Mouse (Mus musculus) liver, embryonic 13.5 days (tissue): ENCODE results near the gene Adamts7. TPM values are rescaled to one million over a fixed set of nuclear protein-coding genes. Genes with fewer than 3 reads are reported as not detected.
A peak's percentile ranks its signal among the peaks of the same experiment; 100 is the strongest.

Experiments
- ATAC-seq: fragments of 200-750 bp; cut with Nextera tagmentation; 2 replicates; pipeline ENCODE4 v1.8.0; 2017; ENCODE audit warnings: low read depth, mild to moderate bottlenecking, moderate number of reproducible peaks, moderate library complexity
- DNase-seq: peaks from one replicate; pipeline ENCODE4 v3.0.0; 2022
- H3K27ac ChIP-seq: fragments of 300-500 bp; sonication (generic); 2 replicates; pipeline ENCODE4 v1.5.1; 2015; ENCODE audit warnings: moderate library complexity, mild to moderate bottlenecking, inconsistent platforms
- H3K27me3 ChIP-seq: fragments of 300-500 bp; sonication (generic); 2 replicates; pipeline ENCODE4 v1.6.1; 2015; ENCODE audit warnings: mild to moderate bottlenecking, inconsistent platforms
- H3K36me3 ChIP-seq: fragments of 300-500 bp; sonication (generic); 2 replicates; pipeline ENCODE4 v1.6.1; 2015; ENCODE audit warnings: mild to moderate bottlenecking, inconsistent platforms
- H3K4me1 ChIP-seq: fragments of 300-500 bp; sonication (generic); replicated peaks from 2 replicates; pipeline ENCODE4 v1.6.1; 2015; ENCODE audit warnings: inconsistent platforms
- H3K4me2 ChIP-seq: fragments of 300-500 bp; sonication (generic); 2 replicates; pipeline ENCODE4 v1.6.1; 2015; ENCODE audit warnings: inconsistent platforms, mild to moderate bottlenecking, moderate library complexity
- H3K4me3 ChIP-seq: fragments of 300-500 bp; sonication (generic); replicated peaks from 2 replicates; pipeline ENCODE4 v1.5.1; 2015; ENCODE audit warnings: mild to moderate bottlenecking, inconsistent platforms
- H3K9ac ChIP-seq: fragments of 300-500 bp; sonication (generic); 2 replicates; pipeline ENCODE4 v1.6.1; 2015; ENCODE audit warnings: mild to moderate bottlenecking, inconsistent platforms
- H3K9me3 ChIP-seq: fragments of 300-500 bp; sonication (generic); replicated peaks from 2 replicates; pipeline ENCODE4 v1.6.1; 2016; ENCODE audit warnings: inconsistent platforms
- WGBS: fragments of 180-500 bp; shearing (Covaris S2); methylation state at CpG from one replicate; pipeline ENCODE4 v1.1.7; 2015; ENCODE audit not compliant: insufficient replicate concordance; 5-methylcytosine and 5-hydroxymethylcytosine counted together
- polyA plus RNA-seq: library from polyadenylated mRNA; unstranded; fragments of >200 nt; fragmentation: Nextera tagmentation; extraction: Ambion mirVana; gene quantifications from 2 replicates; pipeline ENCODE4 v1.2.1, GENCODE M21; 2015

Gene Adamts7
- polyA plus RNA-seq, 1 experiment from 2014 or later, result 0.71 TPM

DNA sequence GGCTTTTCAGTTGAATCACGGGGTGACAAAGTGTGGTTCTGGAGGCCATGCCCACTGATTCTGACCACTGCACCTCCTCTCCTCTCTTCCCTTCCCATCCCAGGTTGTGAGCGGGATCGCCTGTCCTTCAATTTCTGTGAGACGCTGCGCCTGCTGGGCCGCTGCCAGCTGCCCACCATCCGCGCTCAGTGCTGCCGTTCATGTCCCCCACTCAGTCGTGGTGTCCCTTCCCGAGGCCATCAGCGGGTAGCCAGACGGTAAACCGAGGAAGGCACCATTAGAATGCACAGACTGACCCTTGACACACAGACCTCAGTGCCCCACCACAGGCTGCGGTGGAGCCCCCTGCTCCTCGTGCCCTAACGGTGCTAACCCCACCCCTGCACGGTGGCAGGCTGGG, 36.7 kb downstream of the Adamts7 start:
- WGBS, result 85% methylated on average over 18 of the region's 18 CpGs
- H3K27me3 ChIP-seq, result no peaks in the 10 kb centered on the region
- H3K36me3 ChIP-seq, result peaks cover 36% of the 10 kb centered on the region
- H3K9me3 ChIP-seq, result no peaks in the 10 kb centered on the region
- H3K4me1 ChIP-seq, result peaks cover 9% of the 10 kb centered on the region
- no peak overlapping the region for H3K4me3 ChIP-seq
- no peak overlapping the region for H3K27ac ChIP-seq
- DNase-seq, result no peak
- H3K4me2 ChIP-seq, result no peak overlapping the region
- no peak overlapping the region for H3K9ac ChIP-seq
- no peak for ATAC-seq

DNA sequence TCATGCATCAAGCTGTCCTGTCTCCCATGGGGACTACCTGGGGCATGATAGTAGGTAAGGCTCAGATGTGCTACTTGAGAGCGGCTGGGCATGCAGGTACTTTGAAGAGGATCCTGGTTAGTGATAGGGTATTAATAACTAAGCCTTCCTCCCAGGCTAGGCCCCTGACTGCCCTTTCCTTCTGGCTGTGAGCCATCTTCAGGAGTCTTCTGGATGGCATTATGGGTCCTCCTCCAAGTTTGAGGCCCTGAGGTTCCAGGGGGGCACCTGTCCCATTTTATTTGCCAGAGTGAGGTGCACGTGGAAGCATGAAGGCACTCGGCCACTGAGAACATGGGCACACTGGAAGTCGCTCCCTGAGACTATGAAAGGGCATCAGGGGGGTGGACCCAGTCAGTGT, 37.6 kb downstream of the Adamts7 start:
- no peak overlapping the region for H3K4me2 ChIP-seq
- no peaks in the 10 kb centered on the region for H3K27me3 ChIP-seq
- H3K36me3 ChIP-seq, result peaks cover 45% of the 10 kb centered on the region
- DNase-seq, result no peak
- no peak for ATAC-seq
- peaks cover 9% of the 10 kb centered on the region for H3K4me1 ChIP-seq
- WGBS, result 83% methylated on average over 4 of the region's 4 CpGs
- no peak overlapping the region for H3K4me3 ChIP-seq
- H3K27ac ChIP-seq, result no peak overlapping the region
- no peak overlapping the region; the same call in 1 of the 2 replicates for H3K9ac ChIP-seq
- H3K9me3 ChIP-seq, result no peaks in the 10 kb centered on the region

DNA sequence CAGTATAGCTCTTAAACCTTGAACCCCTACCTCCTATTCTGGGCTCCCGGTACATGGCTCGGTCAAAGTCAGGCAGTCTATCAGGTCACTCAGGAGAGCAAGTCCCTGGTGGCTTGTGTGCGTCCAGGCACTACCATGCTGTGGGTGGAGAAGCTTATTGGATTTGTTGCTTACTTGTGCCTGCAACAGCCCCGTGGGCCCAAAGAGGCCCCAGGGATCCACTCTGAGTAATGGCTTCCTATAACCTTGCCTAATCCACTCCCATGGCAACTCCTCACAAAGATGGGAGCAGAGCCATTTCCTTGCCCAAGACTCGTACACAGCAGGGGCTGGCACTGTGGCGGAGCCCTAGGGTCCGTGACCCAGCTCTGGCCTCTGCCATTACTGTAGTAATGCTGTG, 38.2 kb downstream of the Adamts7 start:
- no peak for ATAC-seq
- no peak overlapping the region for H3K4me2 ChIP-seq
- H3K9me3 ChIP-seq, result no peaks in the 10 kb centered on the region
- no peak overlapping the region for H3K27ac ChIP-seq
- H3K9ac ChIP-seq, result no peak overlapping the region
- H3K4me3 ChIP-seq, result no peak overlapping the region
- peaks cover 9% of the 10 kb centered on the region for H3K4me1 ChIP-seq
- 88% methylated on average over 7 of the region's 7 CpGs for WGBS
- H3K36me3 ChIP-seq, result peaks cover 51% of the 10 kb centered on the region
- no peaks in the 10 kb centered on the region for H3K27me3 ChIP-seq
- no peak for DNase-seq

DNA sequence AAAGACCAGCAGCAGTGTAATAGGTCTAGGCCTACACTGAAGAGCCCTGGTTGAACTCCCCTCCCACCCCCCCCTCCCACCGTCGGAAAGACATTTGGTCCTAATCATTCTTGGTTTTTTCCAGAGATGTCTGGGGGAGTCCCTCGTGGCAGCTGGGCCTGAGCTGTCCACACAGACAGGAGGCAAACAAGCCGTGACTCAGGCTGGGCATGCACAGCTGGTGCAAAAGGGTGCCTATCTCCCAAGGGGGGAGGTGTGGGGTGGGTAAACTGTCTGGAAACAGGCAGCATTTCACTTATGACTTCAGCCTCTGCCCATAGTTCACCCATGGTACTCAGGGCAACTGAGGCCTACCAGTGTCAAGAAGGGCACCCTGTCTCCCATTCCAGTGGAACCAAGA, 38.7 kb downstream of the Adamts7 start:
- 74% methylated on average over 4 of the region's 4 CpGs for WGBS
- Histone ChIP-seq H3K4me3 (no peak overlapping the region), H3K36me3 (peaks cover 53% of the 10 kb centered on the region), H3K4me2 (no peak overlapping the region), H3K27me3 (no peaks in the 10 kb centered on the region), H3K9me3 (no peaks in the 10 kb centered on the region), H3K4me1 (peaks cover 9% of the 10 kb centered on the region), H3K27ac (no peak overlapping the region), H3K9ac (no peak overlapping the region)
- no peak for DNase-seq
- no peak for ATAC-seq

DNA sequence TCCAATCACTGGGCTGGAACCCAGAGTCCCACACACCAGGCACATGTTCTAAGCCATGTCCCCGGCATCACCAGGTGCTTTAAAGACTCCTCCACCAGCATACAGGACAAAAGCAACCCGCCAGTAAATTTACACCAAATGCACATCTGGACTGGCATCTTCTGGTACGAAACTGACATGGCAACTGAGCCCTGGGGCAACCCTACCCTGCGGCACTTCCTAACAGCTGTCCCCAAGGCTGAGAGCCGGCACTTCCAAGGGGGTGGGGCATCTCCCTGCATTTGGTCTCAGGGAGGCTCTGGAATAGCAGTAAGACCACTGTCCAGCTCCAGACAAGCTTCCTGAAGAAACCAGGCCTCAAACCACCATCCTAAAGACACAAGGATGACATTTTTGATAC, 40.4 kb downstream of the Adamts7 start:
- H3K9me3 ChIP-seq, result no peaks in the 10 kb centered on the region
- H3K4me2 ChIP-seq, result no peak overlapping the region
- H3K27me3 ChIP-seq, result no peaks in the 10 kb centered on the region
- 83% methylated on average over 5 of the region's 5 CpGs for WGBS
- peaks cover 70% of the 10 kb centered on the region for H3K36me3 ChIP-seq
- no peak for ATAC-seq
- H3K27ac ChIP-seq, result no peak overlapping the region
- H3K9ac ChIP-seq, result no peak overlapping the region
- no peak overlapping the region for H3K4me3 ChIP-seq
- no peak for DNase-seq
- H3K4me1 ChIP-seq, result peaks cover 9% of the 10 kb centered on the region

DNA sequence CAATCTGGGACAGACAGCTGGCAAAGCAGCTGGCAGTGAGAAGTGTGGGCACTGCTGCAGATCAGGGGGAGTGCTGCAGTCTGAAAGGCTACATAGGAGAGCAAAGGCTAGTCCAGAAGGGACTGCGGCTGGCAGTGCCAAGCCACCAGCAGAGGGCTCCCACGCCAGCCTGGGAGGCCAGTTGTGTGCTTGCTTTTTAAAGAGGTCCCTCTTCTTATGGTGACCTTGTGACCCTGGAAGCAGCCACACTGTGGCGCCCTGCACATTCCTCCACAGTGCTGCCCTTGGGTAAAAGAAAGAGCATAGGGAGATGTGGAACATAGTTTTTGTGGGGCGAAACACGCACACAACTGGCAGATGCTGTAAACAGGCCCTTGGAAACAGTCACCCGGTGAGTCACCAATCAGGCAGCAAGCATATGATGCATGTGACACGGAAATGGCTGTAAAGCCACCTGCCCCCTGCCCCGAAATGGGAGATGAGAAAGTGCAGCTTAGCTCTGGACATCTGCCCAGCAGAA, 41.6 kb downstream of the Adamts7 start:
- Histone ChIP-seq H3K27ac (no peak overlapping the region), H3K9me3 (no peaks in the 10 kb centered on the region), H3K9ac (no peak overlapping the region), H3K36me3 (peaks cover 81% of the 10 kb centered on the region), H3K4me1 (no peaks in the 10 kb centered on the region; the same call in 1 of the 2 replicates), H3K27me3 (no peaks in the 10 kb centered on the region), H3K4me3 (no peak overlapping the region), H3K4me2 (no peak overlapping the region)
- DNase-seq, result no peak
- no peak for ATAC-seq
- 82% methylated on average over 8 of the region's 8 CpGs for WGBS

DNA sequence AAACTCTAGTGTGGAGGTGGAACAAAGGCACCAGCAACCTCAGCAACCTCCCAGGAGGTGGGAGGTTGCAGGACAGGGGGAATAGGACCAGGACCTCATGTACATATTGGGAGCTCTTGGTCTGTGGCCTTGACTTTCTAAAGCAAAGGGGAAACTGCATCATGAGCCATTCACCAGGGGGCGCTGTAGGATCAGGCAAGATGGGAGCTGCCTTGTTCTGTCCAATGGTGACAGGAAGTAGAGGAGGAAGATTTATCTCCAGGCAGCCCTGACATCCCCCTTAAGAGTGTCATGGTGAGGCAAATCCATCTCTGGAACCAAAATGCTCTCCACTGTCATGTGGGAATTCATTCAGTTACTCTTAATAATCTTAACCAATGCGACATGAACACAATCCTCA, 43.6 kb downstream of the Adamts7 start:
- WGBS, result 49% methylated on average over 2 of the region's 2 CpGs
- no peak overlapping the region for H3K4me3 ChIP-seq
- no peaks in the 10 kb centered on the region for H3K9me3 ChIP-seq
- peaks cover 91% of the 10 kb centered on the region for H3K36me3 ChIP-seq
- no peak overlapping the region for H3K4me2 ChIP-seq
- DNase-seq (peak; percentile 67), ATAC-seq (peak; percentile 54)
- no peak overlapping the region for H3K9ac ChIP-seq
- no peaks in the 10 kb centered on the region for H3K27me3 ChIP-seq
- no peaks in the 10 kb centered on the region; the same call in 1 of the 2 replicates for H3K4me1 ChIP-seq
- no peak overlapping the region for H3K27ac ChIP-seq

DNA sequence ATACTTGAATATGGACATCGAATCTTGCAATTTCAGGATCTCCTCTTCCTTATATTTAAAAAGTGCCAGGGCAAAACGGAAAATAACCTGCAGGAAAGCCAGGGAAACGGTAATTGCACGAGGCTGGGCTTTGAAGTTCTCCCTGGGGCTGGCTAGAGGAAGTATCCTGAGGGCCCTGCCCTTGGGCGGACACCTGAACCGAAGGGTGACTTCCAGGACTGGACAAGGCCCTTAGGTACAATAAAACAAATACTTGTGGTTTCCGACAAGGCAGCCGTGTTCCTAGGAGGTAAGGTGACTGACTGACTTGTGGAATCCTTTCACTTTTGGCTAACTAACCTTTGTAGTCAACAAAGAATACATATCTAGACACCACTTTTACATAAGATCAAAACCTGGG, 44.9 kb downstream of the Adamts7 start:
- no peak for ATAC-seq
- peaks cover 91% of the 10 kb centered on the region for H3K36me3 ChIP-seq

DNA sequence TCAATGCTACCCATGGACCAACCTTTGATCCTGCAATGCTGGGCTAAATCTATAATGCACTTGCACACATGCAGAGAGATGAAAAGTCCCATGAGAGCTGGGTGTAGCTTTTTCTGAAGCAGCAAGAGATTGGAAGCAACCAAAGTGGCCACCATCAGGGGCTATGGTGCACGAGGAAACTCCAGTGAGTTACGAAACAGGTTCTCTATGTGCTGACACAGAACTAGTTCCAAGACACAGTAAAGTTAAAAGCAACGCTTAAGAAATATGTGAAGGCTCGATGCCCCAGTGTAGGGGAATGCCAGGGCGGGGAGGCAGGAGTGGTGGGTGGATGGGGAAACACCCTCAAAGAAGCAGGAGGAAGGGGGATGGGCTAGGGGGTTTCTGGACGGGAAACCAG, 45.8 kb downstream of the Adamts7 start:
- Histone ChIP-seq H3K9me3 (no peaks in the 10 kb centered on the region), H3K27me3 (no peaks in the 10 kb centered on the region), H3K4me1 (no peaks in the 10 kb centered on the region; the same call in 1 of the 2 replicates), H3K36me3 (peaks cover 92% of the 10 kb centered on the region), H3K4me2 (no peak overlapping the region), H3K9ac (no peak overlapping the region), H3K4me3 (no peak overlapping the region), H3K27ac (peak overlapping the region; percentile 16; the same call in 1 of the 2 replicates)
- DNase-seq (no peak), ATAC-seq (no peak)
- WGBS, result 78% methylated on average over 6 of the region's 6 CpGs

More for the DNA sequence above, 44.9 kb downstream of the Adamts7 start:
- Histone ChIP-seq H3K9me3 (no peaks in the 10 kb centered on the region), H3K27me3 (no peaks in the 10 kb centered on the region), H3K4me3 (no peak overlapping the region), H3K4me2 (no peak overlapping the region), H3K9ac (no peak overlapping the region), H3K4me1 (no peaks in the 10 kb centered on the region; the same call in 1 of the 2 replicates), H3K27ac (peak overlapping the region; percentile 27; the same call in 1 of the 2 replicates)
- 82% methylated on average over 8 of the region's 8 CpGs for WGBS
- DNase-seq, result no peak

DNA sequence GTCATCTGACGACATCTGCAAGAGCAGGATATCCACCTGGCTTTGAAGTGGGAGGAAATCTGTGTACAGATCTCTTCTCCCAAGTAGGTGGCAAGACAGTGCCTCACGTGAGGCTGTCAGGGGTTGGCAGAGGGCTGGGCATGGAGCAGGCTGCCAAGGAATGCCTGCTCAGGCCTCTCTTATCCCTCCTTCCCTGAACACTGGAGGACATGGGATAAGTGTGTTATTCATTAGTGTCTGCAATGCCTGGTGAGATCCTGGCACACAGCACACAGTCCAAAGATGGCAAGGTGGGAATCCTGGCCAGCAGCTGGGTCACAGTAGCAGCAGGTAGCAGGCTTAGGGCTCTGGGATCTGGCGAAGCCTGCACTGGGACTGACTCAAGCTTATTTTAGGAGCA, 50.3 kb downstream of the Adamts7 start:
- peaks cover 10% of the 10 kb centered on the region for H3K4me1 ChIP-seq
- peaks cover 91% of the 10 kb centered on the region for H3K36me3 ChIP-seq
- no peak overlapping the region for H3K4me2 ChIP-seq
- H3K4me3 ChIP-seq, result no peak overlapping the region
- no peak for DNase-seq
- no peak overlapping the region for H3K9ac ChIP-seq
- WGBS, result 86% methylated on average over 3 of the region's 3 CpGs
- no peak for ATAC-seq
- no peak overlapping the region for H3K27ac ChIP-seq
- no peaks in the 10 kb centered on the region for H3K27me3 ChIP-seq
- no peaks in the 10 kb centered on the region for H3K9me3 ChIP-seq

DNA sequence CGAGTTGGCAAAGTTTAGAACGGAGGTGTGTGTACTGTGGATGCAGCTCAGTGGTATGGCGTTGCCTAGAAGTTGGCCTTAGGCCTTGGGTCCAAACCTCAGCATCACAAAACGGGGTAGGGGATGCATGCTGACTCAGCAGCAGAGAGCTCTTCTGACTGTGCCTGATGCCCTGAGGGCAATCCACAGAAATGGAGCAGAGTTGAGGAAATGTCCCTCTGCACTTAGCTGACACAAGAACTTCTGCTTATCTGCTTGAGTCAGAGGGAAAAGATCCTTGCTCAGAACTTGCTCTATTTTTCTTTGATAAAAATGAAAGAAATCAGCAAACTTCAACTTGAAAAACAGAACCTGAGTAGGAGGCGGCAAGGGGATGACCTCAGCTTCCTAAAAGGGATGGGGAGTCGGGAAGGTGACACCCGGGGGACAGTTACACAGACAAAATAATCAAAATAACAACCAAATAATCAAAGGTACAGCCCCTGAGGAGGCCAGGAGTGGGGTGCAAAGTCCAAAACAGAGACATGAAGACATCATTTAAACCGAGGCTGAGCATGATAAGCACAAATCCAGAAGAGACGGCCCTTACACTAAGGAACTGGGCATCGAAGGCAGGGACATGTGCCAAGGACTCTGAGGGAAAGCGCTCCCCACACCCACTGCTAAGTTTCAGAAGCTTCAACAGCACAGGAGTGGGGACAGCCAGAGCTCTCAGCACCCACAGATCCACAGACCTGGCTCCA, 53.6 kb downstream of the Adamts7 start:
- Histone ChIP-seq H3K9me3 (no peaks in the 10 kb centered on the region), H3K27ac (peak overlapping the region; percentile 42; the same call in 1 of the 2 replicates), H3K27me3 (no peaks in the 10 kb centered on the region), H3K36me3 (peaks cover 91% of the 10 kb centered on the region), H3K4me3 (no peak overlapping the region), H3K4me1 (peaks cover 10% of the 10 kb centered on the region; the same call in 1 of the 2 replicates), H3K9ac (no peak overlapping the region), H3K4me2 (no peak overlapping the region)
- DNase-seq (no peak), ATAC-seq (no peak)
- WGBS, result 77% methylated on average over 11 of the region's 11 CpGs

DNA sequence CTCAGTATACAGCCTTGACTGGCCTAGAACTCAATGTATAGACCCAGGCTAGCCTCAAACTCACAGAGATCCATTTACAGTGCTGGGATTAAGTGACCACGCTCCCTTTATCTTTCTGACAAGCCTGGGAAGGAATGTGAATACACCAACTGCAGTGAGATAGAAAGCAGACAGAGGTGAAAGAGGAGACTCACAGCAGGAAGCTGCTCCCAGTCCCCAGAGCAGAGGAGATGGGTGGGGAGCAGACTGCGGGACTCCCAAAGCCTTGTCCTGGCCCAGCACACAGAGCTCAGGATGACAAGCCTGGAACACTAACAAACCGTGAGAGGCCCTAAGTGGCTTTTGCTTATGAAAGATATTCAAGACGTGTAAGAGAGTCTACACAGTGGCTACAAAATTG, 54.6 kb downstream of the Adamts7 start:
- 77% methylated on average over 4 of the region's 4 CpGs for WGBS
- Histone ChIP-seq H3K4me3 (no peak overlapping the region), H3K9ac (0 out of 2 replicates have a peak overlapping the region, but pooled peaks have one; percentile 7), H3K4me2 (no peak overlapping the region), H3K27me3 (no peaks in the 10 kb centered on the region), H3K9me3 (no peaks in the 10 kb centered on the region), H3K4me1 (peaks cover 10% of the 10 kb centered on the region; the same call in 1 of the 2 replicates), H3K36me3 (peaks cover 94% of the 10 kb centered on the region), H3K27ac (peak overlapping the region; percentile 21; the same call in 1 of the 2 replicates)
- no peak for ATAC-seq
- no peak for DNase-seq
